Comparison of ENCODE assay signal across 14 mouse cellular contexts in the genomic region with DNA sequence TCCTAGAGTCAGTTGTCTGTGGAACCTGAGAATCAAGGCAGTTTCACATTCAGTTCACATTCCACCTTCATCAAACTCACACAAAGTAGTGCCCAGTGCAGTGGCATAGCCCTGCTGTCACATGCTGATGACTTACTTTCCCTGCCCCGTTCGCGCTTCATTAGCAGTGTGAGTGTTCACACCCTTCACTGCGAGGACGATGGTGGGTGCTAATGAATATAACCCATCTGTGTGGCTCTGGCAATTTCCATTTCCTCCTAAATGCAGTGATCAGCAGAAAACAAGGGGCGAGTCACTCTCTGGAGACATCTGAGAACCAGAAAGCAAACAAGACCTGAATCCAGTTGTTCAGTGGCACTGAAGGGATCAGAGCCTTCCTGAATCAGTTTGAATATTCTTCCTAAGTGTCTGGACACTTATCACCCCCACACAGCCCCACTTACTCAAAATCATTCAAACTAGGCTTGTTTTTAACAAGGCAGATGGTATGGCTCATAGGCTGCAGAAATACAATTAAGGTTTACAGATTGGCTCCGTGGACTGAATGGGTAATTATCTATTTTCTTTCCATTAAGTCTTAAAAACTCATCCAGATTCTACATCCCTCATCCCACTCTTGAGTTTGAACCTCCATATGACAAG.
DNase-seq lines count a peak whose midpoint lies in the region; ATAC-seq and TF ChIP-seq lines count a peak whose summit lies in the region.
"Had no signal": no experiment of that assay in that cellular context is flagged by ENCODE, and none has a peak within 500 bp of the region (broad histone marks: within the 10 kb centered on the region; RNA-seq: fewer than 3 reads in every experiment).

No protein-coding gene starts in this region.

- no peak for TF ChIP-seq CTCF in gastrocnemius, adult 2 months (IDR thresholded peaks at IDR 0.05)
- no peak for TF ChIP-seq CTCF in brain, embryonic 14.5 days (IDR thresholded peaks at IDR 0.05; ENCODE audit: borderline replicate concordance, extremely low read depth, insufficient read depth, insufficient read length)
- no peak for TF ChIP-seq CTCF in thymus, adult 2 months (IDR thresholded peaks at IDR 0.05; ENCODE audit: borderline replicate concordance, control insufficient read depth, extremely low read depth, insufficient read depth, low read length, poor library complexity)

- no peaks in the 10 kb centered on the region for H3K36me3 ChIP-seq in hindbrain, embryonic 12.5 days
- no peaks in the 10 kb centered on the region for H3K36me3 ChIP-seq in neural tube, embryonic 12.5 days
- H3K36me3 ChIP-seq in thymus, adult 2 months (ENCODE audit: control insufficient read depth, insufficient read depth, low read length), result no peaks in the 10 kb centered on the region
- H3K36me3 ChIP-seq: embryonic facial prominence, embryonic 12.5 days; stomach, embryonic 15.5 days had no signal

- DNase-seq in gastrocnemius, adult 2 months, result no peak
- DNase-seq in gastrocnemius, postnatal 10 days, result no peak
- DNase-seq in brain, embryonic 14.5 days (ENCODE audit: low read depth), result peak; percentile 94
- no peak for DNase-seq in urinary bladder, postnatal 25 days (ENCODE audit: low spot score)
- DNase-seq in thymus, adult 2 months, result no peak
- DNase-seq in adrenal gland, adult 18-20 months (ENCODE audit: low spot score in 2 of 2), result no peak
- DNase-seq: gastrocnemius, postnatal 36 days; kidney, postnatal 25 days; lung, embryonic 14.5 days; right cerebral cortex, postnatal 14 days had no signal

- intact Hi-C loops in gastrocnemius, adult 2 months (cut with DNase I), result no loop called here

- H3K4me2 ChIP-seq in hindbrain, embryonic 12.5 days (replicated peaks), result no peak overlapping the region
- no peak overlapping the region for H3K4me2 ChIP-seq in neural tube, embryonic 12.5 days (replicated peaks)
- H3K4me2 ChIP-seq: embryonic facial prominence, embryonic 12.5 days; lung, embryonic 14.5 days; stomach, embryonic 15.5 days had no signal

- no peak for TF ChIP-seq POLR2A in brain, embryonic 14.5 days (IDR thresholded peaks at IDR 0.05; ENCODE audit: borderline replicate concordance, extremely low read depth, insufficient read depth, insufficient read length, poor library complexity, severe bottlenecking)
- TF ChIP-seq POLR2A in thymus, adult 2 months (IDR thresholded peaks at IDR 0.05; ENCODE audit: control insufficient read depth, extremely low read depth, insufficient read depth, low read length, poor library complexity), result no peak

- WGBS in hindbrain, embryonic 12.5 days, result 34% methylated on average over 7 of the region's 7 CpGs
- WGBS in neural tube, embryonic 12.5 days, result 31% methylated on average over 7 of the region's 7 CpGs
- 87% methylated on average over 7 of the region's 7 CpGs for WGBS in thymus, adult 2 months

- H3K27ac ChIP-seq in gastrocnemius, adult 2 months, result peak overlapping the region; percentile 58
- peak overlapping the region; percentile 60 for H3K27ac ChIP-seq in hindbrain, embryonic 12.5 days
- peak overlapping the region; percentile 21; the same call in 1 of the 2 replicates for H3K27ac ChIP-seq in neural tube, embryonic 12.5 days
- H3K27ac ChIP-seq in thymus, adult 2 months (ENCODE audit: control insufficient read depth, insufficient read depth, low read length), result no peak overlapping the region
- H3K27ac ChIP-seq: embryonic facial prominence, embryonic 12.5 days; stomach, embryonic 15.5 days had no signal

- peak; percentile 90 for ATAC-seq in hindbrain, embryonic 12.5 days (ENCODE audit: low FRiP score)
- peak; percentile 83 for ATAC-seq in neural tube, embryonic 12.5 days (ENCODE audit: low FRiP score, low read depth)

- H3K4me3 ChIP-seq in gastrocnemius, adult 2 months, result no peak overlapping the region
- no peak overlapping the region for H3K4me3 ChIP-seq in hindbrain, embryonic 12.5 days
- no peak overlapping the region for H3K4me3 ChIP-seq in neural tube, embryonic 12.5 days
- no peak overlapping the region for H3K4me3 ChIP-seq in thymus, adult 2 months (ENCODE audit: control insufficient read depth, insufficient read depth, low read length)
- H3K4me3 ChIP-seq: embryonic facial prominence, embryonic 12.5 days; stomach, embryonic 15.5 days had no signal

- H3K9ac ChIP-seq in hindbrain, embryonic 12.5 days, result no peak overlapping the region
- no peak overlapping the region for H3K9ac ChIP-seq in neural tube, embryonic 12.5 days
- H3K9ac ChIP-seq: embryonic facial prominence, embryonic 12.5 days; lung, embryonic 14.5 days; stomach, embryonic 15.5 days had no signal

- no peaks in the 10 kb centered on the region for H3K27me3 ChIP-seq in hindbrain, embryonic 12.5 days
- no peaks in the 10 kb centered on the region for H3K27me3 ChIP-seq in neural tube, embryonic 12.5 days (replicated peaks)
- H3K27me3 ChIP-seq in thymus, adult 2 months (ENCODE audit: control insufficient read depth, insufficient read depth, low read length), result no peaks in the 10 kb centered on the region
- H3K27me3 ChIP-seq: embryonic facial prominence, embryonic 12.5 days; stomach, embryonic 15.5 days had no signal

- H3K9me3 ChIP-seq in hindbrain, embryonic 12.5 days (replicated peaks), result no peaks in the 10 kb centered on the region
- no peaks in the 10 kb centered on the region for H3K9me3 ChIP-seq in neural tube, embryonic 12.5 days
- H3K9me3 ChIP-seq: embryonic facial prominence, embryonic 12.5 days; stomach, embryonic 15.5 days had no signal

- peaks cover 11% of the 10 kb centered on the region for H3K4me1 ChIP-seq in hindbrain, embryonic 12.5 days
- 0 out of 2 replicates have a peak, but pooled peaks cover 4% of the 10 kb centered on the region for H3K4me1 ChIP-seq in neural tube, embryonic 12.5 days
- no peaks in the 10 kb centered on the region for H3K4me1 ChIP-seq in thymus, adult 2 months (replicated peaks; ENCODE audit: control insufficient read depth, insufficient read depth, low read length)
- H3K4me1 ChIP-seq: embryonic facial prominence, embryonic 12.5 days; stomach, embryonic 15.5 days had no signal
